Mouse (Mus musculus) kidney, postnatal 25 days (tissue): ENCODE results near the gene Nrxn3.

Experiments
- DNase-seq, 2 experiments: peaks; one replicate each; pipeline ENCODE4 v3.0.0; 2021; ENCODE audit warnings: mixed read lengths in 2 of 2

Gene Nrxn3

GRCm38 (mm10) chr12:89073167-89073743, 350.6 kb downstream of the Nrxn3 start:
- no peak for DNase-seq

- DNase-seq, result no peak
These were observed 352.0 kb downstream of the Nrxn3 start for GRCm38 (mm10) chr12:89074551-89075295.

GRCm38 (mm10) chr12:89093806-89094479, 371.3 kb downstream of the Nrxn3 start:
- no peak for DNase-seq

- DNase-seq, result no peak
These were observed 374.9 kb downstream of the Nrxn3 start for GRCm38 (mm10) chr12:89097561-89097960.

GRCm38 (mm10) chr12:89106029-89106733, 383.5 kb downstream of the Nrxn3 start:
- peak; percentile 68 to 73 for DNase-seq

- DNase-seq, result peak in 1 of 2 experiments; percentile 1
These were observed 384.4 kb downstream of the Nrxn3 start for GRCm38 (mm10) chr12:89106881-89107584.

GRCm38 (mm10) chr12:89109779-89110335, 387.2 kb downstream of the Nrxn3 start:
- DNase-seq, result no peak

GRCm38 (mm10) chr12:89128602-89129001, 405.9 kb downstream of the Nrxn3 start:
- no peak for DNase-seq

GRCm38 (mm10) chr12:89129139-89129907, 406.6 kb downstream of the Nrxn3 start:
- no peak for DNase-seq

GRCm38 (mm10) chr12:89134333-89134732, 411.7 kb downstream of the Nrxn3 start:
- DNase-seq, result peak in 1 of 2 experiments; percentile 46

- DNase-seq, result no peak
These were observed 412.2 kb downstream of the Nrxn3 start for GRCm38 (mm10) chr12:89134774-89135307.

- DNase-seq, result no peak
These were observed 426.3 kb downstream of the Nrxn3 start for GRCm38 (mm10) chr12:89148974-89149411.

GRCm38 (mm10) chr12:89149455-89149854, 426.8 kb downstream of the Nrxn3 start:
- DNase-seq, result no peak

GRCm38 (mm10) chr12:89156086-89156757, 433.5 kb downstream of the Nrxn3 start:
- no peak for DNase-seq

- no peak for DNase-seq
These were observed 436.7 kb downstream of the Nrxn3 start for GRCm38 (mm10) chr12:89159353-89159752.

GRCm38 (mm10) chr12:89174306-89175159, 451.9 kb downstream of the Nrxn3 start:
- DNase-seq, result no peak

GRCm38 (mm10) chr12:89179970-89180666, 457.4 kb downstream of the Nrxn3 start:
- DNase-seq, result no peak

GRCm38 (mm10) chr12:89181157-89181561, 458.5 kb downstream of the Nrxn3 start:
- no peak for DNase-seq
